Mouse (Mus musculus): ENCODE data around the gene S100a4. TPM values are rescaled to one million over a fixed set of nuclear protein-coding genes. Genes with fewer than 3 reads are reported as not detected.

The S100a4 gene
- polyA plus RNA-seq, 1 experiment from 2014 or later: 0.34 TPM

DNA sequence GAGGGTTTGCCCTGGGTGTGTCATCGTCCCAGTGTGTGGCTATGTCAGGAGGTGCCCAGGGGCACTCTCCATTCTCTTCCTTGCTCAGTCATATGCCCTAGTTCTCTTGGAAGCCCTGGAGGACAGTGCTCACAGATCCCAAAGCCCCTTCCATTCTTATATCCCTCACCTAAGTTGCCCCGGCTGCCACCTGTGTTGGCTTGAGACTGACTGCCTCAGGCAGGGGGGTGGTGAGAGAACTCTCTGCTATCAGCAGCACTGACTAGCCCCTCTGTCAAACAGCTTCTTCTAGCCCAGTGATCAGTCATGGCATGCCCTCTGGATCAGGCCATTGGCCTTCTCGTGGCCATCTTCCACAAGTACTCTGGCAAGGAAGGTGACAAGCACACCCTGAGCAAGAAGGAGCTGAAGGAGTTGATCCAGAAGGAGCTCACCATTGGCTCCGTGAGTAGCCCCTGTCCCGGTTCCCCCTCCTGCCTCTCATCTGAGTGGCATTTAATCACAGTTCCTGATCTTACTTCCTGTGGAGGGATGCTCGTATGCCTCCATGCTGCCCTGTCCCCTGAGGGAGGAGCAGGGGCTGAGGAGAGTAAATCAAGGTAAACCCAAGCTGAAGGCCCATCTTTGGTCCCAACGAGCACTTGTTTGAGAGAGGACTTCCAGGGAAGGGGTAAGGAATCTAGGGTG lies 10.0 kb downstream of the S100a4 start:
- ATAC-seq (ENCODE audit: low FRiP score) (no peak), DNase-seq (ENCODE audit: low spot score, missing footprints) (peak; percentile 81)
- Histone ChIP-seq H3K4me3 (ENCODE audit: low read depth, low read length) (no peak overlapping the region), H3K4me2 (peak overlapping the region; percentile 68), H3K36me3 (ENCODE audit: control insufficient read depth, insufficient read depth, low read length) (no peaks in the 10 kb centered on the region), H3K9me3 (ENCODE audit: control insufficient read depth, low read length) (no peaks in the 10 kb centered on the region), H3K4me1 (ENCODE audit: control insufficient read depth, insufficient read depth, low read length) (peaks cover 4% of the 10 kb centered on the region; the same call in 1 of the 2 replicates), H3K27ac (ENCODE audit: low read depth, low read length) (no peak overlapping the region), H3K9ac (ENCODE audit: low read length) (no peak overlapping the region), H3K27me3 (ENCODE audit: control insufficient read depth, insufficient read depth, low read length) (0 out of 2 replicates have a peak, but pooled peaks cover 2% of the 10 kb centered on the region)
- WGBS: 72% methylated on average over 7 of the region's 7 CpGs

- H3K4me1 ChIP-seq (ENCODE audit: control insufficient read depth, insufficient read depth, low read length): peaks cover 4% of the 10 kb centered on the region; the same call in 1 of the 2 replicates
- no peak overlapping the region for H3K9ac ChIP-seq (ENCODE audit: low read length)
- no peaks in the 10 kb centered on the region for H3K36me3 ChIP-seq (ENCODE audit: control insufficient read depth, insufficient read depth, low read length)
- H3K27ac ChIP-seq (ENCODE audit: low read depth, low read length): no peak overlapping the region
- 88% methylated on average over 6 of the region's 6 CpGs for WGBS
- no peak overlapping the region for H3K4me3 ChIP-seq (ENCODE audit: low read depth, low read length)
- no peak overlapping the region for H3K4me2 ChIP-seq
- 0 out of 2 replicates have a peak, but pooled peaks cover 2% of the 10 kb centered on the region for H3K27me3 ChIP-seq (ENCODE audit: control insufficient read depth, insufficient read depth, low read length)
- no peak for ATAC-seq (ENCODE audit: low FRiP score)
- DNase-seq (ENCODE audit: low spot score, missing footprints): peak; percentile 65
- no peaks in the 10 kb centered on the region for H3K9me3 ChIP-seq (ENCODE audit: control insufficient read depth, low read length)
These were observed 10.6 kb downstream of the S100a4 start for GRCm38 (mm10) chr3:90614148-90614530.

- Histone ChIP-seq H3K27ac (ENCODE audit: low read depth, low read length) (no peak overlapping the region), H3K36me3 (ENCODE audit: control insufficient read depth, insufficient read depth, low read length) (no peaks in the 10 kb centered on the region), H3K4me1 (ENCODE audit: control insufficient read depth, insufficient read depth, low read length) (peaks cover 4% of the 10 kb centered on the region; the same call in 1 of the 2 replicates), H3K27me3 (ENCODE audit: control insufficient read depth, insufficient read depth, low read length) (0 out of 2 replicates have a peak, but pooled peaks cover 2% of the 10 kb centered on the region), H3K4me3 (ENCODE audit: low read depth, low read length) (no peak overlapping the region), H3K9ac (ENCODE audit: low read length) (no peak overlapping the region), H3K4me2 (no peak overlapping the region), H3K9me3 (ENCODE audit: control insufficient read depth, low read length) (no peaks in the 10 kb centered on the region)
- 85% methylated on average over 11 of the region's 11 CpGs for WGBS
- DNase-seq (ENCODE audit: low spot score, missing footprints) (peak; percentile 70), ATAC-seq (ENCODE audit: low FRiP score) (no peak)
These were observed 11.2 kb downstream of the S100a4 start for GRCm38 (mm10) chr3:90614611-90615251.

- H3K4me3 ChIP-seq (ENCODE audit: low read depth, low read length): no peak overlapping the region
- no peaks in the 10 kb centered on the region for H3K9me3 ChIP-seq (ENCODE audit: control insufficient read depth, low read length)
- DNase-seq (ENCODE audit: low spot score, missing footprints): peak; percentile 86
- no peak overlapping the region for H3K9ac ChIP-seq (ENCODE audit: low read length)
- peaks cover 4% of the 10 kb centered on the region; the same call in 1 of the 2 replicates for H3K4me1 ChIP-seq (ENCODE audit: control insufficient read depth, insufficient read depth, low read length)
- peak; percentile 28; the same call in 1 of the 2 replicates for ATAC-seq (ENCODE audit: low FRiP score)
- 12% methylated on average over 7 of the region's 7 CpGs for WGBS
- no peak overlapping the region for H3K4me2 ChIP-seq
- H3K27ac ChIP-seq (ENCODE audit: low read depth, low read length): no peak overlapping the region
- H3K27me3 ChIP-seq (ENCODE audit: control insufficient read depth, insufficient read depth, low read length): 0 out of 2 replicates have a peak, but pooled peaks cover 2% of the 10 kb centered on the region
- no peaks in the 10 kb centered on the region for H3K36me3 ChIP-seq (ENCODE audit: control insufficient read depth, insufficient read depth, low read length)
These were observed 11.8 kb downstream of the S100a4 start for GRCm38 (mm10) chr3:90615415-90615814.

GRCm38 (mm10) chr3:90615911-90616310 lies 12.3 kb downstream of the S100a4 start:
- Histone ChIP-seq H3K36me3 (ENCODE audit: control insufficient read depth, insufficient read depth, low read length) (no peaks in the 10 kb centered on the region), H3K27ac (ENCODE audit: low read depth, low read length) (no peak overlapping the region), H3K4me2 (no peak overlapping the region), H3K9me3 (ENCODE audit: control insufficient read depth, low read length) (no peaks in the 10 kb centered on the region), H3K27me3 (ENCODE audit: control insufficient read depth, insufficient read depth, low read length) (0 out of 2 replicates have a peak, but pooled peaks cover 2% of the 10 kb centered on the region), H3K4me3 (ENCODE audit: low read depth, low read length) (no peak overlapping the region), H3K4me1 (ENCODE audit: control insufficient read depth, insufficient read depth, low read length) (peaks cover 4% of the 10 kb centered on the region; the same call in 1 of the 2 replicates), H3K9ac (ENCODE audit: low read length) (no peak overlapping the region)
- ATAC-seq (ENCODE audit: low FRiP score) (no peak), DNase-seq (ENCODE audit: low spot score, missing footprints) (no peak)
- WGBS: 81% methylated on average over 1 of the region's 1 CpGs

DNA sequence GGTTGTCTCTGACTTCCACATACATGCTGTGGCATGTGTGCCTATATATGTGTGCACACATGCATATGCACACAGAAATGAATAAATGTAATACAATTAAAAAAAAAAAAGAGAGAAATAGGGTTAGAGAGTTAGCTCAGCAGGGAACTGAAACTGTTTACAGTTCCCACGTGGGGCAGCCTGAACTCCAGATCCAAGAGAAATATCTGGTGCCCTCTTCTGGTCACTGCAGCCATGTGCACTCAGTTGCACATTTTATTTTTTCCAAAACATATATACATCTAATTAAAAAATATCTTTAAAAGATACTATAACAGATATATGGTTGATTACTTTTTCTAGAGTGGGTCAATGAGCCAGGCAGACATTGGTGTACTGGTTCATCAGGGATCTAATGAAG lies 14.0 kb downstream of the S100a4 start:
- DNase-seq (ENCODE audit: low spot score, missing footprints): no peak
- Histone ChIP-seq H3K27me3 (ENCODE audit: control insufficient read depth, insufficient read depth, low read length) (0 out of 2 replicates have a peak, but pooled peaks cover 2% of the 10 kb centered on the region), H3K9ac (ENCODE audit: low read length) (no peak overlapping the region), H3K4me2 (no peak overlapping the region), H3K9me3 (ENCODE audit: control insufficient read depth, low read length) (no peaks in the 10 kb centered on the region), H3K4me3 (ENCODE audit: low read depth, low read length) (no peak overlapping the region), H3K27ac (ENCODE audit: low read depth, low read length) (no peak overlapping the region), H3K36me3 (ENCODE audit: control insufficient read depth, insufficient read depth, low read length) (no peaks in the 10 kb centered on the region), H3K4me1 (ENCODE audit: control insufficient read depth, insufficient read depth, low read length) (peaks cover 4% of the 10 kb centered on the region; the same call in 1 of the 2 replicates)
- WGBS: 14% methylated on average over 1 of the region's 1 CpGs
- ATAC-seq (ENCODE audit: low FRiP score): no peak

DNA sequence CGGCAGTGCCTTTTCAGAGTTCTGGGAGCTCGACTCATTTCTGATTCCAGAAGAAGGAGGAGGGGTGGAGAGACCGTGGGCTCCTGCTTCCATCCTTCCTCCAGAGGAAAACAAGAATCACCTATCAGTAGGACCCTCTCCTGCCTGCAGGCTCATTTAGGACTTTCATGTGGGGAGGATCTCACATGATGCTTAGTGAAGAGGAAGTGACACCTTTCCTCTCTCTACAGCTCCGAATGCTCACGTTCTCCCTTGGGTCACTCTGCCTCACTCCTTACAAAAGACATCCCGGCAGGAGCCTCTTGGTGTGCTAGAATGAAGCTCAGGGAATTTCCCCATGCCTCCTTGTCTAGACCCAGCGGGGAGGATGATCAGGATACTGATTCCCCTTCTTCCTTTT lies 18.0 kb downstream of the S100a4 start:
- peaks cover 12% of the 10 kb centered on the region; the same call in 1 of the 2 replicates for H3K4me1 ChIP-seq (ENCODE audit: control insufficient read depth, insufficient read depth, low read length)
- no peaks in the 10 kb centered on the region for H3K9me3 ChIP-seq (ENCODE audit: control insufficient read depth, low read length)
- ATAC-seq (ENCODE audit: low FRiP score) (no peak), DNase-seq (ENCODE audit: low spot score, missing footprints) (no peak)
- H3K4me3 ChIP-seq (ENCODE audit: low read depth, low read length): no peak overlapping the region
- no peaks in the 10 kb centered on the region for H3K27me3 ChIP-seq (ENCODE audit: control insufficient read depth, insufficient read depth, low read length)
- no peaks in the 10 kb centered on the region for H3K36me3 ChIP-seq (ENCODE audit: control insufficient read depth, insufficient read depth, low read length)
- H3K4me2 ChIP-seq: no peak overlapping the region
- WGBS: 54% methylated on average over 7 of the region's 7 CpGs
- H3K27ac ChIP-seq (ENCODE audit: low read depth, low read length): no peak overlapping the region
- no peak overlapping the region for H3K9ac ChIP-seq (ENCODE audit: low read length)

GRCm38 (mm10) chr3:90623435-90624071 lies 20.0 kb downstream of the S100a4 start:
- no peak overlapping the region for H3K4me3 ChIP-seq (ENCODE audit: low read depth, low read length)
- H3K4me1 ChIP-seq (ENCODE audit: control insufficient read depth, insufficient read depth, low read length): peaks cover 12% of the 10 kb centered on the region; the same call in 1 of the 2 replicates
- no peak overlapping the region for H3K4me2 ChIP-seq
- ATAC-seq (ENCODE audit: low FRiP score) (peak; percentile 49), DNase-seq (ENCODE audit: low spot score, missing footprints) (no peak)
- no peak overlapping the region for H3K27ac ChIP-seq (ENCODE audit: low read depth, low read length)
- no peaks in the 10 kb centered on the region for H3K36me3 ChIP-seq (ENCODE audit: control insufficient read depth, insufficient read depth, low read length)
- H3K9me3 ChIP-seq (ENCODE audit: control insufficient read depth, low read length): no peaks in the 10 kb centered on the region
- 11% methylated on average over 2 of the region's 2 CpGs for WGBS
- H3K9ac ChIP-seq (ENCODE audit: low read length): no peak overlapping the region
- H3K27me3 ChIP-seq (ENCODE audit: control insufficient read depth, insufficient read depth, low read length): no peaks in the 10 kb centered on the region

DNA sequence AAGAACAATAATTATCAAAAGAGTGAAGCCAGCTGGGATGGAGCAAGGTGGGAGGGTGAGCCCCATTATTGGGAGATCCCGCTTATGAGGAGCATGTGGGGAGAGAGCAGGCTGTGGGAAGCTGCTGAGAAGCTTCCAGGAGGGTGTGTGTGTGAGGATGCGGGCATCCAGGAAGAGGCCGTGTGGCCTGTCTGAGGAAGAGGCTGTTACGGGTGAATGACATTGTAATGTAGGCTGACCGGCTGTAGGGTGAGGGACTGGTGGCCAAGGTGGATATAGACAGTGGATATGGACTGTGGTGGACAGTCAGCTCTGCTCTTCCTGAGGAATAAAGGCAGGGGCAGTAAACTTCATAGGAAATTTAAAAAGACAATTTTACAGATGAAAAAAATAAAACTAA lies 21.9 kb downstream of the S100a4 start:
- H3K9me3 ChIP-seq (ENCODE audit: control insufficient read depth, low read length): no peaks in the 10 kb centered on the region
- no peak overlapping the region for H3K4me2 ChIP-seq
- no peak overlapping the region for H3K27ac ChIP-seq (ENCODE audit: low read depth, low read length)
- WGBS: 86% methylated on average over 5 of the region's 5 CpGs
- no peak for ATAC-seq (ENCODE audit: low FRiP score)
- H3K4me1 ChIP-seq (ENCODE audit: control insufficient read depth, insufficient read depth, low read length): peaks cover 12% of the 10 kb centered on the region; the same call in 1 of the 2 replicates
- no peaks in the 10 kb centered on the region for H3K27me3 ChIP-seq (ENCODE audit: control insufficient read depth, insufficient read depth, low read length)
- H3K36me3 ChIP-seq (ENCODE audit: control insufficient read depth, insufficient read depth, low read length): no peaks in the 10 kb centered on the region
- H3K9ac ChIP-seq (ENCODE audit: low read length): no peak overlapping the region
- H3K4me3 ChIP-seq (ENCODE audit: low read depth, low read length): no peak overlapping the region
- DNase-seq (ENCODE audit: low spot score, missing footprints): no peak
